Mouse (Mus musculus): ENCODE measurements around the gene Nfic.

Gene Nfic

DNA sequence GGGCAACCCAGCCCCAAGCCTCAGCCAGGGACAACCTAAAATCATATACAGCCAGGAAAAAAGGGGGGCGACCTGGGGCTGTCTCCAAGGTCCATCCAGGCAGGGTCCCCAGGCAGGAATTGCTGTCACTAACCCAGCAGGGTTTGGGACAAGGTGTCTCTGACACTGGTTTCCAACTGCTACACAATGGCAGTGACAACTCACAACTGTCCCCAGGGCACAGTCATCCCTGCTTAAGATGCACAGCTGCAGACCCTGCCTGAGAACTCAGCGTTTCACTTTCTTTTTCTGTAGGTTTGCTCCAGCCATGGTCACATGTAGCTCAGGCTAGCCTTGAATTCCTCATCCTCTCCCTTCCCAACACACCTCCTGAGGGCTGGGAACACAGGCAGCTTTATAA, 26.3 kb downstream of the Nfic start:
- DNase-seq, result no peak

DNA sequence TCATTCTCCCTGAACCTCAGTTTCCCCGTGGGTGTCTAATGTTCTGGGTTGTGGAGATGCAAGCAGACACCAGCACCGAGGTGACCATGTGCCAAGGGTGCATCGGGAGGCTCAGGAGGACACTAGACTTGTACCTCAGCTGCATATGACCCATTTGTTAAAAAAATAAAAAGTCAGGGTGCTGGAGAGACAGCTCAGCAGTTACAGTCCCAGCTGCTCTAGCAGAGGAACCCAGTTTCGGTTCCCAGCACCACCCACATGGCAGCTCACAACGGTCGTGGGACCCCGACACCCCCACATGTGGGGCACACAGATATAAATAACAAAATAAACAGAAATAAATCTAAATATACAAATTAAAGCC, 26.9 kb downstream of the Nfic start:
- DNase-seq, result no peak

DNA sequence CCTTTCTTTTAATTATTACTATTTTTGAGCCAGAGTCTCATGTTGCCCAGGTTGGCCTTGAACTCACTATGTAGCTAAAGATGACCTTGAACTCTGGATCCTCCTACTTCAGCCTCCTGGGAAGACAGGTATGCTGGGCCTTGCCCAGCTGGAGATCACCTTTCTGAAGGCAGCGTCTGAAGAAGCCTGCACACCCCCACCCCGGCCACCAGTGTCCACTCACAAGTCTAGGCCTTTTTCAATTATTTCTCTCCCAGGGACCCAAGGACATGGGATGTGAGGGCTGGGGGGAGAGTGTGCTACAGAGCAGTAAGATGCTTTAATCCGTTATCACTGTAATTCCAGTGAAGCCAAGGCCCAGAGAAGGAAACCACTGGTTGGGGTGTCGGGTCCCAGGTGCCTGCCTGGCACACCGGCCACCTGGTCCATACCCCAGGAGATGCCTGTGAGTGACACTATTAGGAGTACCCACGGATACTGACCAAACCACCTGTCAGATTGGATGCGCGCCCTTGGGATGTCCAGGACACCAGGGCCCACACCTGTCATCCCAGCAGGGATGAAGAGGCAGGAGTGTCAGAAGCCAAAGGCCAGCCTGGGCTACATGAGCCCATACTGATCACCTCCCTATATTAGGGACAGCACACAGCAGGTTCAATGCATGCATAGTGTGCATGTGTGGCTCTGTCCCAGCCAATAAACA, 27.5 kb downstream of the Nfic start:
- DNase-seq, result no peak

DNA sequence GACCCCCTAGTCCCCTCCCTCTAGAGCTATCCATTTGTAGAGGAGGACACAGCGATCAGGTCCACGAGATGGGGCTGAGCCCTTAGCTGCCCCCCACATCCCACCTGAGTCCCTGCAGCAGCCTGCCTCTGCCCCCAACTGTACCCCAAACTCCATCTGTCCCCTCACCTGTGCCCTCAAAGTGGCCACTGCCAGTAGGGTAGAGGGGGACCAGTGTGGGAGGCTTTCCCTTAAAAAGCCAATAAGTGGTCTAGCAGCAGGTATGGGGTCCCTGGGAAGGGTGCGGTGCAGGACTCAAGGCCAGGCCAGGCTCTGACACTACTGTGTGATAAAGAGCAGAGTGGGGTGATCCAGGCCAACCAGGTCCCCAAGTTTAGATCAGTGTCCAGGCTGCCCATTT, 28.1 kb downstream of the Nfic start:
- DNase-seq, result no peak

DNA sequence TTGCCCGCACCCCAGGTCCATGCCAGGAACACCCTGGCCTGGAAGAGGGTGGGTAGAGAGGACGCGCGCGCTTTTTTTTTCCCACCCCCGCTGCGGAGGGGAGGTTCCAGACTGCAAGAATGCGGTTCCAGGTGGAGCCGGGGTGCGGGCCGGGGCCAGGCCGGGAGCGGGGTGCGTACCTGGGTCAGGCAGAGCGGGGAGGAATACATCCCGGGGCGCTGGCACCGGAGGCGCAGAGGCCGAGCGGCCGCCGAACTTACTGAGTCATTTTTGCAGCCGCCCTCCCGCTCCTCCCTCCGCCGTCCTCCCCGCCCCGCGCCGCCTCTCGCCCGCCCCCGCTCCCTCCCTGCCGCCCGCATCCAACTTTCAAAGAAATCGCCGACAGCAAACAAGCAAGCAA, 28.5 kb downstream of the Nfic start:
- peak; percentile 77 for DNase-seq

DNA sequence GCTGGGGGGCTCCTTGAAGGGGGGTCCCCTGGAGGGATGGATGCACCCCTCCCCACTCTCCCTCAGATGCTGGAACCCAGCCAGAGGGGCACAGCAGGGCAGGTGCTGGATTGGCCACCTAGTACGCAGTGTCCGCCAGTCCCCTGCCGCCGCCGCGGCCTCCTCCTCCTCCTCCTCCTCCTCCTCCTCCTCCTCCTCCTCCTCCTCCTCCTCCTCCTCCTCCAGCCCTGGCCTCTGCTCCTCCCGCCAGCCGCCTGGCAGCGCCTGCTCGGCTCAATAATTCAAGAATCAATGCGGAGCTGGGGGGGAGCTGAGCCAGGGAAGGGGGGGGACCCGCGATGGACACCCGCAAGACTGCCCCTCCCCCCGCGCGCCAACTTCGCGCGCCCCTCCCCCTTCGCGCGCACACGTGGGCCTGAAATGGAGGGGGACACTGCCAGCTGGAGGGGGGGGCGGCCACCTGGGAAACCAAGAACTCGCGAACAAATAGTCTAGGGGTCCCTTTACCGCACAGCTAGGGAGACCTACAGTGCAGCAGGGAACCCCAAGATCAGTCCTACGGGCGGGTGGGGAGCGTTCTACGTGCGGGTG, 29.3 kb downstream of the Nfic start:
- DNase-seq, result no peak

DNA sequence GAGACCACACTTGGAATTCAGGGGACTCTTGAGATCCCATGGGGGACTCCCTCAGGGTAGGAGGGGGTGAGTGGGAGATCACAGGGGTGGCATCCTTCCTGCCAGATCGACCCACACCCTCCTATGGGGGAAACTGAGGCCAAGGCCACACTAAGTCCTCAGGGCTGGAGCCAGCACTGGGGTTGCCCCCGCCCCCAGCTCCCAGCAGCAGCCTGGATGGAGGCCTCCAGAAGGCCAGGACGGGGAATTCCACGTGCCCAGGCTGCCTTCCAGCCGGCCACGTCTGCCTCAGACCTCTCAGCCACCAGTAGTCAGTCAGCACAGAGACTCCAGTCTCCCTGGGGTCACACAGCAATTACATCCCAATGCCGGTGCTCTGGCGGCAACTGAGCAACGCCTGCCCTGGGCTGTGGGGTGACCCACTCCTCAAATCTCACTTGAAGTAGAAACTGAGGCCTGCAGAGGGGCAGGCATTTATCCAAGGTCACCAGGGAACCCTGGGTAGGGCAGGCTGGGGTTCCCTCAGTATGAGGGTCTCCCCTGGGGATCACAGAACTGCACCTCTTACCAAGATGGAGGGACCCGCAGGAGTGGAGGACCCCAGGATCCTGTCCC, 30.1 kb downstream of the Nfic start:
- no peak for DNase-seq

DNA sequence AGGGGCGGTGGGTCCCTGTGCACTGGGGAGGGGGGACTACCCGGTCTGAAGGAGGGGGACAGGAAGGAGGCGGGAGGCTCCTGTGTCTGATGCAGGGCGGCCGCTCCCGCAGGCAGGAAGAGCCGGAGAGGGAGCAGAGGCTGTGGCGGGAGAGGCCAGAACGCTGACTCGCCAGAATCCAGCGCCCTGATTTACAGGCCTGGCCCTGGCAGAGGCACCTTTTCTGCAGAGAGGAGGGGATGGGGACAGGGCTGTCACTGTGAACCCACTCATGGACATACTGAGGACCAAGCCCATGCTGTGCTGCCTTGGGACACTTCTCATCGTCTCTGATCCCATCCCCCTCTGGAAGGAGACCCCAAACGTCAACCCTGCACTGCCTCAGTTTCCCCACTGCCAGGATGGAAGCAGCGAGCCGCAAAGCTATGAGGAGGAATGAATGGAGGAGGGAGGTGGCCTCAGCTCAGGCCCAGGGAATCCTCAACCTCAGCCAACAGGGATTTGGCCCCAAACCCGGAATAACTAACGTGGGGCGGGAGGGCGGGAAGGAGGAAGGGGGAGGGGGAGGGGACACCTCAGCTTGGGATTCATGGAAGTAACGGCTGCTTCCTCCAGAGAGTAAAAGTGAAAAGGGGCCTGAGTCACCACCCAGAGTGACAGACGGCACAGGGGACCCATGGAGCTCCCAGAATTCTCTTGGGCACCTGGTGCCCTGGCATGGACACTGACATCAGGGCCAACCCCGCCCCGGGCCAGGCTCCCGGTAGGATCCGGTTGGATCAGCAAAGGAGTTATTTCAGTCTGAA, 31.0 kb downstream of the Nfic start:
- peak; percentile 62 for DNase-seq

DNA sequence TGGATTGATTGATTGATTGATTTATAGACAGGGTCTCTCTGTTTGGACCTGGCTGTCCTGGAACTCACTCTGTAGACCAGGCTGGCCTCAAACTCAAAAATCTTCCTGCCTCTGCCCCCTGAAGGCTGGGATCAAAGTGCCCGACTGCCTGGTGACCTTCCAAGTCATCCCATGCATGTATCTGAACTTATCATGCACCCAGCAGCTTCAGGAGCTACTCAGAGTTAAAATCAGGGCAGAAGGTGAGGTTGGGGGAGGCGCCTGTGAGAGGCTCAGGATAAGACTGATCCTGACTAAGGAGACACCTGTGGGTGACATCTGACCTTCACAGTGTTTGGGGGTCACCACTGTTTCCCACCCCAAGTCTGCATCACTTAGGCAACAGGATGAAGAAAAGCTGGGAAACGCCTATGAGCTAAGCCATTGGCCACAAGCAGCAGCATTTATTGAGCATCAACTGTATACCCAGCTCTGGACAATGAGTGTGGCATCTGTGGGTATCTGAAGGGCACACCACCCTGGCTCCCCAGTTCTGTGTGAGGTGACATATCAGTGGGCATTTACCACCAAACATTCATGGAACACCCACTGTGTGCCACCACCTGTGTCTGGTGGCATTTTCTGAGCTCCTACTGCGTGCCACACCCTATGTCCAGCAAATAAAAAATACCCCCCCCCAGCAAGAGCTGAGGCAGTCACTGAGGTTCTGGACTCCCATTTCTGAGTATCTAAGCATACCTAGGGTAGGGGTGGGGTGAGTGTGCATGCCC, 31.8 kb downstream of the Nfic start:
- no peak for DNase-seq

DNA sequence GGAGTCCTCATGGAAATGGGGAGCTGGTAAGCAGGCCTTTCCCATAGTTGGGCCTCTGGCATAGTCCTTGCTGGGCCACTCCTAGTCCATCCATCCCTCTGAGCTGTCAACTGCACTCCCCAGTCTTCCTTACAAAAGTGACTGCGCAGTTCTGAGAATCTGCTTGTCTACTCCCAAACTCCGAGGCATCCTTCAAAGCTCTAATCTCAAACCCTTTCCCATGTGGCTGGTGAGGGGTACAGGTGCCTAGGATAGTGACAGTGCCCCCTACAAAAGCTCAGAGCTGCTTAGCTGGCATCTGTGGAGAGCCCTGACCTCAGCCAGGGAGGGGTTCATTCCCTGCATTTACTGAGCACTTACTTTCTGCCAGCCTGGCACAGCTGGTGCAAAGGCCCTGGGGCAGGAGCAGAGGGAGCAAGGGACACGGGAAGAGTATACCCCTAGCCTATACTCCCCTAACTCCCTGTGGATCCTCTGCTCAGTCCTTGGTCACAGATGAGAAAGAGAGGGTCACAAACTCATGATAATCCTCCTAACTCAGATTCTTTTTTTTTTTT, 32.7 kb downstream of the Nfic start:
- no peak for DNase-seq

DNA sequence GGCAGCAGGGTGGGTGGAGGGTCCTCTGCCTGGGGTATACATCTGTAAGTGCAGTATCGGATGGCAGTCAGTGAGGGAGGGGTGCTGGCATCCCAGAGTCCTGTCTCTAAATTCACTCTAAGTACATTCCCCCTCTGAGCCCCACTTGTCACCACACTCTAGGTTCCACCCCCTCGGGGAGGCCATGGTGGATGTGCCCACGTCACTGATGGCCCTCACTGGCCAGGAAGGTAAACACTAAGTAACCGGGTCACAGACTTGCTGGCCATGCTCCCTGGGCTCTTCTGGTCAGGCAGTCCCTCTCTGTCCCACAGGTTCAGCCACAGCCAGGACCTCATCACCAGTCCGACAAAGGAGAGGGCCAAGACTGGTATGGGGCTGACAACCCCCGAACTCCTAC, 33.2 kb downstream of the Nfic start:
- DNase-seq, result peak; percentile 73

DNA sequence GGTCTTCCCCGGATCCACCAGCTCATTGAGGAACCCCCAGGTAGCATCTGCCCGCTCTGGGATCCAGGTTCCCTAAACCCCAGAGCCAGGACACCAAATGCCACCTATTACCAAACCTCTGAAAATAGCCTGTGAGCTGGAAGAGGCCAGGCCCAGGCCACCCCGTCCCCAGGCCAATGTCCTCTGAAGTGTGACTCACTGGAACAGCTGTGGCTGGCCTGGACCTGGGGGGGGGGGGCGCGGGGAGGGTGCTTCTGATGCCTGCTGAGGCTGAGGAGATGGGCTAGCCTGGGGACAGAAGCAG, 33.7 kb downstream of the Nfic start:
- DNase-seq, result no peak

DNA sequence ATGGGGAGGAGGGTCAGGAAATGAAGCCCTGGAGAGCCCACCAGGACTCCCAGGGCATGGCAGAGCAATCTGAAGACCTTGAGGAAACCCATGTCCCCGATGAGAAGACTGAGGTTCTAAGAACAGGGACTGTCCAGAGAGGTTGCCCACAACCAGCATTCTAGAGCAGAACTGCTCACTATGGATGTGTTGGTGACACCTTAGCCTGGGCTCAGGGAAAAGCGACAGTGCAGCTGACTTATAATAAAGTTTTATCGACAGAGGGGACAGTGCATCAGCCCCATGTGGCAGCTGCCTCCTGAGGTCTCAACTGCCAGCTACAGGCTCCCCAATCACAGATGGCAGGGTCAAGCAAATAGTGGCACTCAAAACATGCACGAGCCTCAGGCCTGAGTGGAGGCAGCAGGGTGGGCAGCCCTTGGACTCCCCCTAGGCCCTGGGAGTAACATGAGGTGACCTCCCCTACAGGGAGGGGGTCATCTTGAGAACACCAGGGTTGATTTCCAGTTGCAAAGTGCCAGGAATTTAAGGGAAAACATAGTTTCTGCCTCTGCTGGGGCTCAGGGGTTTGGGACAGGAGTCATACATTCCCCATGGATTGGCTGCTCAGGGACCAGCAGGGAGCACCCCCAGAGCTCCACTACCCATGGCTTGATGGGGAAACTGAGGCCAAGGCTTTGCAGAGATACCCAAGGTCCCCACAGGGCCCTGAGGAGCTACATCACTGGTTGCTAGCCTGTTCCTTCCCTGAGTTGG, 34.2 kb downstream of the Nfic start:
- no peak for DNase-seq

DNA sequence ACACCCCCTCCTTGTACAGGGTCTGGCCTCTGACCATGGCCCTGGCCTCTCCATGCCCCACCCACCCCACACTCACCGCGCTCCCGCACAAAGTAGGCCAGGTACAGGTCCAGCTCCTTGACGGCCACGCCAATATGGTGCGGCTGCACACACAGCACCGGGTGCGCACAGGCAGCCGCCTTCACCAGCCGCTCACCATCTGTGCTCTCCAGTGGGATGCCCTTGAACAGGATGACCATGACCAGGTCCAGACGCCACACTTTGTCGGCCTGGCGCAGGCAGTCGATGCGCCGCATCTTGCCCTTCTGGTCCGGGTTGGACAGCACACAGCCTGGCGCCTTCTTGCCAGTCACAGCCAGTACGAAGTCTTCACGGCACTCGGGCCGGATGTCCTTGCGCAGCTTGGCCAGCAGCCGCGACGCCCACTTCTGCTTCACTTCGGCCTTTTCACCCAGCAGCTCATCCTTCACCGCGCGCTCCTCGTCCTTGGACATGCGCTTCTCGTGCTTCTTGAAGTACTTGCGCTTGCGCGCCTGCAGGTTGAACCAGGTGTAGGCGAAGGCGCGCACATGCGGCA, 35.2 kb downstream of the Nfic start:
- DNase-seq, result no peak

DNA sequence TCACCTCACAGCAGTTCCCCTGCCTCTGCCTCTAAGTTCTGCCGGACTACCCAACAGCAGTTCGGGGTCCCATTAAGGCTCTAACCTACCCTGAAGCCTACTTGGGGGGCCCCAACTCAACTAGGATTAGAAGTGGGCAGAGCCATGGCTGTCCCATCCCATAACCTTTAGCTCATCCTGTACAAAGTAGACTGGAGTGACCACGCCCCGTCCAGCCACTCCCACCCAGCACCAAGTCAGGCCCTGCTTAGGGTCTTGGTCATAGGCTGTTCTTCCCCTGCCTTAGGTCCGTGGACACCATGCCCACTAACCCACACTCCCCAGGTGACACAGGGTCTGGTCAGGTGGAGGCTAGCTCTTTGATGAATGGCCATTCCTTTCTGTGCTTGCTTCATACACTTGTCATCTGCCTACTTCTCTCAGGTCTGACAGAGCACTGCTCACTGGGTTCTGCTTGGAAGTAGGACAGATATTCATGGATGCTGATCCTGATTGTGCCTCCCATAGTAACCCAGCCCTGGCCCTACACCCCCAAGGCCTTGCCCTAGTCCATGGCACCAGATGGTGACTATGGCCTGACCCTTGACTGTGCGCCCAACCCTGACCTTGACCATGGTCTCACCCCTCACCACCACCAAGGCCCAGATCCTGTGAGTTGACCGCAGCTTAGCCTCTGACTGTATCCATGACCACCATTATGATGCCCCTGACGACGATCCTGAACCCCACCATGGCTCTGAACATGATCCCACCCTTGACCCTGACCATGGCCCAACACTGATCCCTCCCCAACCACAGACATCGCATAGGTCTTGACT, 36.1 kb downstream of the Nfic start:
- DNase-seq, result no peak

DNA sequence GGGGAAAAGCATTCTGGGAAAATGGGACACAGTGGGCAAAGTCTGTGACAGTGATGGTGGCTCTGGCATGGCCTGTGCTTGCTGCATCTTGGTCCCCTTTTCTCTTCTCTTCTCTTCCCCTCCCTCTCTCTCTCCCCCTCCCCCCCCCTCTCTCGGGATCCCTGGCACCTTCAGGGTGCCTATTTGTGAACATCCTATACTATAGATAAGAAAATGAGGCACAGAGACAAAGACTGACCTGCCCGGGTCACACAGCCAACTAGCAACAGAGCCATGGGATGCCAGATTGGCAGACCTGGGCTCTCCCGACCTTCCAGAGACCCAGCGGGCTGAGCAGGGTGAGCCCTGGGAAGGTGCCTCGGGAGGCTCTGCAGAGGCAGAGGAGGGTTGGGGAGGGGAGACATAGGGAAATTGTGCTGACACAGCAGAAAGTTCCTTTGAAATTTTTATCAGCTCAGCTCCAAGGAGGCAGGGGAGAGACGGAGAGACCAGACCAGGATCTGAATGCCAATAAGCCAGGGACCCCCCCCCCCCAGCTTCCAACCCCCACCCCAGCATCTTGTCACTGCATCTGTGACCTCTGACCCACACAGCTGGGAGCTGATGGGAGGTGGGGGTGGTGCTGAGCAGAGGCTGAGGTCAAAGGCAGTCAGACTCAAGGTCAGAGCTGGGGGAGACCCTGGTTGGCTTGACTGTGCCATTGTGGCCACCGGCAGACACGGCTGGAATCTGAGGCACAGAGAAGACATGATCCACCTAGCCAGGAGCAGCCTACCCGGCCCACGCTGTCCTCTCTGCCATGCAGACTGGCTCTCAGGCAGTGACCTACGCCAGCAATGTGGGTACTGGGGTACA, 37.0 kb downstream of the Nfic start:
- DNase-seq, result no peak

DNA sequence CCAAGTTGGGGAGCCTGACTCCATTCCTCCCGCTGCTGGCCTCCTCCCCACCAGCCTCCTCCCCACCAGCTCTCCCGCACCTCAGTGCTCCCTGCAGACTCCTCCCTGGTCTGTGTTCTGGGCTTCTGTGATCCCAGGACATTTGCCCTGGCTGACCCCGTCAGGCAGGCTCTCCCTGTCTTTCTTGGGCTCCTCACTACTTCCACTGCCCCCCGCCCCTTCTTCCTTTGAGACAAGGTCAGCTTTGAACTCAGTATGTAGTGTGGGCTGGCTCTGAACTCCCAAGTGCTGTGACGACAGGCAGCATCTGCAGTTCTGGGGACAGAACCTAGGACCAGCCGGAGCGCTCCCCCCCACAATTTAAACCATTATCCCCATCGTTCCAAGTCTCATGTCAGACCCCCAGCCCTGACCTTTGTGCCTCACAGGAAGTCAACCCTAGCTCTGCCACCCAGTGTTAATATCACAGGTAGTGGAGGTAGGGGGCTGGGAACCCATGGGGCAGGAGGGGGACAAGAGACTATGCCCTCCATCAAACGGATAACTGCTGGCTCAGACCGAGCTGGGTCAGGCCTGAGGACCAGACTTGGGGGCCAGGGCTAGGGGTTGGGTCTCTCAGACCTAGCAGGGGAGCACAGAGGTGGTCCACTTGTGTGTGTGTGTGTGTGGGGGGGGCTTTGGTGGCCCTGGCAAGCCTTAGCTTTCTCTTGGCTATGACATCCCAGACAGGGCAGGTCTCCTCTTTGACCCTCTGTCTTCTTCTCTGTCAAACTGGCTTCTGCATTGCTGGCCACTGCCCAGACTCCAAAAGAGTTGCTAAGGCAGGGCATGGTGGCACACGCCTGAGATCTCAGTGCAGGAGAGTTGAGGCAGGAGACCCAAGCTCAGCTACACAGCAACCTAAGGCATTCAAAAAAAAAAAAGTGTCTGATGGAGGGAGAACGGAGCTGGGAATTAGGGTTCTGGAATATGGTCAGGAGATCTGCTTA, 37.9 kb downstream of the Nfic start:
- no peak for DNase-seq

DNA sequence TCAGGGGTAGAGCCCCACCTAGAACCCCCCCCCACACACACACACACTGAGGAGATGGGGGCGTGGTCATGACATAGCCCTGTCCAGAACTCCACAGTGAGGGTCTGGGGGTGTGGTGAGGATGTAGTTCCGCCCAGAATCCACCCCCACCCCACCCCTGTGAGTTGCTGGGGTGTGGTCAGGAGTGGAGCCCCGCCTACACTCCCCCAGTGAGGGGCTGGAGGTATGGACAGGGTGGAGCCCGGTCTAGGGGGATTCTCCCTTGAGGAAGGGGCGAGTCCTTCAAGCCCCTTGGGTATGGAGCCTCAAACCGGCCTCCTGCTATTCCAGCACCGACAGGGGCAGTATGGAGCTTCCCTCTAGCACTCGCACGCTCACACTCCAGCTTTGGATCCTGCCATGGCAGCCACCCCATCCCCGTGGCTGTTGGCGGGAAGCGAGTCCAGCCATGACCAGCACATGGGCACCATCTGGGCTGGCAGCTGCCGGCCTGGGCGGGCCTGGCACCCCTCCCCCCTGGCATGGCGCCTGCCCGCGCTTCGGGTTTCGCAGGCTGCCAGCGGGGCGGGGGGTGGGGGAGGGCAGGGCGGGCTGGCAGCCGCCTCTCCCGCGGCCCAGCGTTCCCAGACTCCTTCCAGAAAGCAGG, 38.7 kb downstream of the Nfic start:
- peak; percentile 83 for DNase-seq

Data from lung, postnatal 36 days (tissue).